Mouse (Mus musculus) kidney, postnatal 0 days (tissue): ENCODE measurements at regions not wholly inside any gene's neighbourhood (a gene's known extent, or its start where the extent isn't known, plus 50 kb on each side); places are given as distances from the start of the nearest gene placed in this dataset.
A peak's percentile ranks its signal among the peaks of the same experiment; 100 is the strongest.

Experiments used
- ATAC-seq: fragments of 200-750 bp; cut with Nextera tagmentation; replicated peaks from 2 replicates; pipeline ENCODE4 v1.8.0; 2017; ENCODE audit warnings: low read depth, moderate number of reproducible peaks, moderate TSS enrichment, moderate library complexity; ENCODE audit not compliant: low FRiP score
- DNase-seq: peaks from one replicate; pipeline ENCODE4 v3.0.0-alpha.2; 2016; ENCODE audit warnings: low spot score
- H3K27ac ChIP-seq: fragments of 300-500 bp; sonication (generic); 2 replicates; pipeline ENCODE4 v1.5.1; 2014; ENCODE audit warnings: mild to moderate bottlenecking
- H3K27me3 ChIP-seq: fragments of 300-500 bp; sonication (generic); 2 replicates; pipeline ENCODE4 v1.6.1; 2014; ENCODE audit warnings: low read length, mixed read lengths; ENCODE audit not compliant: insufficient read depth
- H3K36me3 ChIP-seq: fragments of 300-500 bp; sonication (generic); 2 replicates; pipeline ENCODE4 v1.6.1; 2014; ENCODE audit warnings: low read length, mixed read lengths; ENCODE audit not compliant: insufficient read depth
- H3K4me1 ChIP-seq: fragments of 300-500 bp; sonication (generic); replicated peaks from 2 replicates; pipeline ENCODE4 v1.6.1; 2014; ENCODE audit warnings: antibody characterized with exemption, low read length, mixed read lengths; ENCODE audit not compliant: insufficient read depth
- H3K4me2 ChIP-seq: fragments of 300-500 bp; sonication (generic); 2 replicates; pipeline ENCODE4 v1.6.1; 2014; ENCODE audit warnings: mild to moderate bottlenecking, low read length, moderate library complexity, mixed read lengths
- H3K4me3 ChIP-seq: fragments of 300-500 bp; sonication (generic); replicated peaks from 2 replicates; pipeline ENCODE4 v1.5.1; 2014; ENCODE audit warnings: low read depth, low read length
- H3K9ac ChIP-seq: fragments of 300-500 bp; sonication (generic); 2 replicates; pipeline ENCODE4 v1.6.1; 2014; ENCODE audit warnings: low read depth, low read length
- H3K9me3 ChIP-seq: fragments of 300-500 bp; sonication (generic); replicated peaks from 2 replicates; pipeline ENCODE4 v1.6.1; 2016; ENCODE audit warnings: low read length, inconsistent platforms, mixed read lengths
- CTCF ChIP-seq: IDR thresholded peaks from 2 replicates; pipeline ENCODE4 v1.5.1; 2016; ENCODE audit warnings: antibody characterized with exemption, low read depth, mild to moderate bottlenecking, moderate library complexity
- whole genome bisulfite sequencing: fragments of 180-500 bp; shearing (Covaris S2); extraction: QIAGEN DNeasy Blood & Tissue Kit; methylation state at CpG from one replicate; pipeline ENCODE4 v1.1.7; 2014; 5-methylcytosine and 5-hydroxymethylcytosine counted together

- no peak for ATAC-seq
- Histone ChIP-seq H3K36me3 (no peaks in the 10 kb centered on the region), H3K4me2 (no peak overlapping the region), H3K9me3 (no peaks in the 10 kb centered on the region), H3K4me1 (no peaks in the 10 kb centered on the region), H3K4me3 (no peak overlapping the region), H3K9ac (no peak overlapping the region), H3K27ac (no peak overlapping the region), H3K27me3 (no peaks in the 10 kb centered on the region)
- no peak for DNase-seq
- 63% methylated on average over 13 of the region's 13 CpGs for WGBS
- TF ChIP-seq CTCF, result no peak
Observed at GRCm38 (mm10) chr6:97741427-97741826, 65.4 kb upstream of the Mitf start.

- Histone ChIP-seq H3K9me3 (no peaks in the 10 kb centered on the region), H3K4me2 (0 out of 2 replicates have a peak overlapping the region, but pooled peaks have one; percentile 1), H3K9ac (no peak overlapping the region), H3K4me3 (no peak overlapping the region), H3K27me3 (no peaks in the 10 kb centered on the region), H3K4me1 (no peaks in the 10 kb centered on the region), H3K36me3 (no peaks in the 10 kb centered on the region), H3K27ac (no peak overlapping the region)
- DNase-seq (no peak), ATAC-seq (no peak)
- TF ChIP-seq CTCF, result no peak
- 47% methylated on average over 11 of the region's 11 CpGs for WGBS
Observed at GRCm38 (mm10) chr6:97740851-97741201, 66.0 kb upstream of the Mitf start.

- H3K27ac ChIP-seq, result no peak overlapping the region
- H3K4me1 ChIP-seq, result no peaks in the 10 kb centered on the region
- H3K9ac ChIP-seq, result no peak overlapping the region
- H3K4me3 ChIP-seq, result no peak overlapping the region
- H3K27me3 ChIP-seq, result no peaks in the 10 kb centered on the region
- 0 out of 2 replicates have a peak overlapping the region, but pooled peaks have one; percentile 1 for H3K4me2 ChIP-seq
- TF ChIP-seq CTCF, result peak; percentile 83
- peak; percentile 82 for DNase-seq
- no peaks in the 10 kb centered on the region for H3K36me3 ChIP-seq
- WGBS, result 14% methylated on average over 13 of the region's 13 CpGs
- H3K9me3 ChIP-seq, result no peaks in the 10 kb centered on the region
- no peak for ATAC-seq
Observed at GRCm38 (mm10) chr6:97740107-97740850, 66.6 kb upstream of the Mitf start.

- no peak for ATAC-seq
- Histone ChIP-seq H3K36me3 (no peaks in the 10 kb centered on the region), H3K4me2 (no peak overlapping the region), H3K4me1 (no peaks in the 10 kb centered on the region), H3K27me3 (no peaks in the 10 kb centered on the region), H3K4me3 (no peak overlapping the region), H3K9me3 (no peaks in the 10 kb centered on the region), H3K27ac (no peak overlapping the region), H3K9ac (no peak overlapping the region)
- no peak for TF ChIP-seq CTCF
- 68% methylated on average over 4 of the region's 4 CpGs for WGBS
- no peak for DNase-seq
Observed at GRCm38 (mm10) chr6:97738846-97739245, 68.0 kb upstream of the Mitf start.

- no peak for TF ChIP-seq CTCF
- ATAC-seq (no peak), DNase-seq (no peak)
- no peak overlapping the region for H3K9ac ChIP-seq
- no peak overlapping the region for H3K4me2 ChIP-seq
- H3K9me3 ChIP-seq, result no peaks in the 10 kb centered on the region
- H3K36me3 ChIP-seq, result no peaks in the 10 kb centered on the region
- no peaks in the 10 kb centered on the region for H3K4me1 ChIP-seq
- H3K27ac ChIP-seq, result no peak overlapping the region
- H3K27me3 ChIP-seq, result no peaks in the 10 kb centered on the region
- no peak overlapping the region for H3K4me3 ChIP-seq
Observed at GRCm38 (mm10) chr6:97730835-97731234, 76.0 kb upstream of the Mitf start.

GRCm38 (mm10) chr6:97718184-97718910, 88.5 kb upstream of the Mitf start:
- ATAC-seq (no peak), DNase-seq (peak; percentile 34)
- H3K27me3 ChIP-seq, result no peaks in the 10 kb centered on the region
- no peak overlapping the region for H3K4me3 ChIP-seq
- H3K9me3 ChIP-seq, result no peaks in the 10 kb centered on the region
- H3K27ac ChIP-seq, result no peak overlapping the region
- 0 out of 2 replicates have a peak, but pooled peaks cover 4% of the 10 kb centered on the region for H3K4me1 ChIP-seq
- WGBS, result 47% methylated on average over 6 of the region's 6 CpGs
- no peak overlapping the region for H3K9ac ChIP-seq
- H3K4me2 ChIP-seq, result no peak overlapping the region
- TF ChIP-seq CTCF, result no peak
- no peaks in the 10 kb centered on the region for H3K36me3 ChIP-seq
